Mouse (Mus musculus) stomach, embryonic 16.5 days (tissue): ENCODE data around the gene Agpat4. TPM values are rescaled to one million over a fixed set of nuclear protein-coding genes. Genes with fewer than 3 reads are reported as not detected.

Source experiments
- ATAC-seq: fragments of 200-750 bp; cut with Nextera tagmentation; 2 replicates; pipeline ENCODE4 v1.8.0; 2017; ENCODE audit warnings: moderate number of reproducible peaks, moderate TSS enrichment; ENCODE audit not compliant: insufficient read depth, low FRiP score
- H3K27ac ChIP-seq: fragments of 300-500 bp; sonication (generic); 2 replicates; pipeline ENCODE4 v1.5.1; 2014; ENCODE audit warnings: low read length
- H3K27me3 ChIP-seq: fragments of 300-500 bp; sonication (generic); 2 replicates; pipeline ENCODE4 v1.6.1; 2014; ENCODE audit warnings: low read length, control low read depth, mixed read lengths; ENCODE audit not compliant: control insufficient read depth, insufficient read depth
- H3K36me3 ChIP-seq: fragments of 300-500 bp; sonication (generic); 2 replicates; pipeline ENCODE4 v1.6.1; 2014; ENCODE audit warnings: low read length; ENCODE audit not compliant: control insufficient read depth, insufficient read depth
- H3K4me1 ChIP-seq: fragments of 300-500 bp; sonication (generic); 2 replicates; pipeline ENCODE4 v1.6.1; 2014; ENCODE audit warnings: low read length, control low read depth, mixed read lengths; ENCODE audit not compliant: control insufficient read depth, insufficient read depth
- H3K4me2 ChIP-seq: fragments of 300-500 bp; sonication (generic); 2 replicates; pipeline ENCODE4 v1.6.1; 2014; ENCODE audit warnings: low read depth, low read length, mixed read lengths
- H3K4me3 ChIP-seq: fragments of 300-500 bp; sonication (generic); replicated peaks from 2 replicates; pipeline ENCODE4 v1.5.1; 2014; ENCODE audit warnings: mild to moderate bottlenecking, low read length
- H3K9ac ChIP-seq: fragments of 300-500 bp; sonication (generic); 2 replicates; pipeline ENCODE4 v1.6.1; 2014; ENCODE audit warnings: low read length
- H3K9me3 ChIP-seq: fragments of 300-500 bp; sonication (generic); replicated peaks from 2 replicates; pipeline ENCODE4 v1.6.1; 2016; ENCODE audit warnings: low read length, control low read depth; ENCODE audit not compliant: control insufficient read depth
- WGBS: fragments of 180-500 bp; shearing (Covaris S2); extraction: QIAGEN DNeasy Blood & Tissue Kit; methylation state at CpG from one replicate; pipeline ENCODE4 v1.1.7; 2014; 5-methylcytosine and 5-hydroxymethylcytosine counted together
- polyA plus RNA-seq: library from polyadenylated mRNA; unstranded; fragments of >200 nt; fragmentation: Nextera tagmentation; extraction: Ambion mirVana; gene quantifications from 2 replicates; pipeline ENCODE4 v1.2.1, GENCODE M21; 2015

Gene Agpat4
- 34.5 and 36.8 TPM in 2 replicates for polyA plus RNA-seq

GRCm38 (mm10) chr17:12118561-12118925 lies at the start of gene Agpat4:
Gene Agpat4 (plus strand): TSS chr17:12118704.
- peak; percentile 56 for ATAC-seq
- whole genome bisulfite sequencing, result under 1% methylated on average over 13 of the region's 13 CpGs
- no peaks in the 10 kb centered on the region for H3K36me3 ChIP-seq
- peak within 1 kb of the TSS; percentile 93 for H3K4me2 ChIP-seq
- H3K27ac ChIP-seq, result peak within 1 kb of the TSS; percentile 89
- H3K9ac ChIP-seq, result peak within 1 kb of the TSS; percentile 79
- no peaks in the 10 kb centered on the region for H3K9me3 ChIP-seq
- peaks cover 17% of the 10 kb centered on the region for H3K4me1 ChIP-seq
- no peaks in the 10 kb centered on the region for H3K27me3 ChIP-seq
- H3K4me3 ChIP-seq, result peak within 1 kb of the TSS; percentile 68

DNA sequence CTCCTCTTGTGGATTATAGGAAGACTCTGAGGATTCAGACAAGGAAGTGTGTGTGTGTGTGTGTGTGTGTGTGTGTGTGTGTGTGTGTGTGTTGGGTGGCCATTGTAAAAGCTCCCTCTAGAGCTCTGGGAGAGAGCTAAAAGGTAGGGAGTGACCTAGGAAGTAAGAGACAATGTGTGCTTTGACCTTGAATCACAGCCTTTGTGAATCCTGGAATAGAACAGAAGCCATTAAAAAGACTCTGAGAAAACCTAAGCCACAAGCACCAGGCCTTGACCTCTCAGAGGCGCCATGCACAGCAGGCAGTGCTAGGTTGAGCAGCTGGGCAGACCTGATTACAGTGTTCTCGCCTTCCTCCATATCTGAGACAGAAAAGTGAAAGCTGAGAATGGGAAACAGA lies 41.7 kb upstream of the Agpat4 start:
- WGBS, result 71% methylated on average over 2 of the region's 2 CpGs
- no peaks in the 10 kb centered on the region for H3K27me3 ChIP-seq
- ATAC-seq, result no peak
- no peak overlapping the region for H3K4me3 ChIP-seq
- H3K9ac ChIP-seq, result no peak overlapping the region
- peaks cover 3% of the 10 kb centered on the region; the same call in 1 of the 2 replicates for H3K4me1 ChIP-seq
- no peaks in the 10 kb centered on the region for H3K9me3 ChIP-seq
- no peak overlapping the region for H3K27ac ChIP-seq
- no peaks in the 10 kb centered on the region for H3K36me3 ChIP-seq
- H3K4me2 ChIP-seq, result no peak overlapping the region

- Histone ChIP-seq H3K4me2 (peak overlapping the region; percentile 13; the same call in 1 of the 2 replicates), H3K4me1 (peaks cover 3% of the 10 kb centered on the region; the same call in 1 of the 2 replicates), H3K36me3 (no peaks in the 10 kb centered on the region), H3K9ac (no peak overlapping the region), H3K27me3 (no peaks in the 10 kb centered on the region), H3K27ac (no peak overlapping the region), H3K4me3 (no peak overlapping the region), H3K9me3 (no peaks in the 10 kb centered on the region)
- no peak; the same call in 1 of the 2 replicates for ATAC-seq
- 29% methylated on average over 20 of the region's 20 CpGs for WGBS
These were observed 37.6 kb upstream of the Agpat4 start for GRCm38 (mm10) chr17:12080656-12081495.

- Histone ChIP-seq H3K4me3 (no peak overlapping the region), H3K36me3 (no peaks in the 10 kb centered on the region), H3K4me2 (no peak overlapping the region), H3K27ac (no peak overlapping the region), H3K9ac (no peak overlapping the region), H3K4me1 (peaks cover 3% of the 10 kb centered on the region; the same call in 1 of the 2 replicates), H3K9me3 (no peaks in the 10 kb centered on the region), H3K27me3 (no peaks in the 10 kb centered on the region)
- ATAC-seq, result no peak
- 87% methylated on average over 5 of the region's 5 CpGs for WGBS
These were observed 36.3 kb upstream of the Agpat4 start for GRCm38 (mm10) chr17:12082201-12082600.

DNA sequence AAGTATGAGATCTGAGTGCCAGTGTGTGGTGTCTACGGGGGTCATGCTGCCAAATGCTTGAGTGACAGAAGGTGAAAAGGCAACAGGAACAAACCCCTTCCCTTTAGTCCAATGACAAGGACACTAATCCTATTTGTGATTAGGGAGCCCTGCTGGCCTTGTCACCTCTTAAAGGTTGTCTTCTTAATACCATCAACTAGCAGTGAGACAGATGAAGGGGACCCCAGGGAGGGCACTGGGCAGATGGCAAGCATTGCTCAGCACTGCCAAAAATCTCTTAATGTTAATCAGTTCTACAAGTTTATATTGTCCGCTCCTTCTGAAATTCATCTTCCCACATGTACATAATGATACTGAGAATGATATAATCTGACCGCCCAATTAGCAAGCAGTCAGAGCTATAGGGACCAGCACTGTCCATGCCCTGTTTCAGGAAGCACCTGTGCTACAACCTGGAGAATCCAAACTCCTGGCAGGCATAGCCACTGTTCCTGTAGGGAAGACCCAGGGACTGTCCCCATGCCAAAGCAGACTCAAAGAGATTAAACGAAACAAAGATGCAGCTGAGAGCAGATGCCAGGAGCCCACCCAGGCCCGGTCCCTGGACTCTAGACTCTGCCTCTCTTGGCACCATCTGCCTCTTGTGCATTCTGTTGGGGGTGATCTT lies 28.1 kb upstream of the Agpat4 start:
- H3K4me2 ChIP-seq, result no peak overlapping the region
- no peak for ATAC-seq
- no peaks in the 10 kb centered on the region for H3K27me3 ChIP-seq
- WGBS, result 70% methylated on average over 5 of the region's 5 CpGs
- H3K9me3 ChIP-seq, result no peaks in the 10 kb centered on the region
- H3K4me3 ChIP-seq, result no peak overlapping the region
- no peak overlapping the region for H3K27ac ChIP-seq
- no peak overlapping the region for H3K9ac ChIP-seq
- H3K36me3 ChIP-seq, result no peaks in the 10 kb centered on the region
- no peaks in the 10 kb centered on the region for H3K4me1 ChIP-seq

GRCm38 (mm10) chr17:12092901-12093564 lies 25.5 kb upstream of the Agpat4 start:
- no peak overlapping the region for H3K4me2 ChIP-seq
- H3K4me3 ChIP-seq, result no peak overlapping the region
- H3K9ac ChIP-seq, result no peak overlapping the region
- no peaks in the 10 kb centered on the region for H3K9me3 ChIP-seq
- H3K27me3 ChIP-seq, result no peaks in the 10 kb centered on the region
- WGBS, result 79% methylated on average over 6 of the region's 6 CpGs
- ATAC-seq, result no peak
- no peaks in the 10 kb centered on the region for H3K4me1 ChIP-seq
- no peak overlapping the region for H3K27ac ChIP-seq
- no peaks in the 10 kb centered on the region for H3K36me3 ChIP-seq

GRCm38 (mm10) chr17:12094016-12094415 lies 24.5 kb upstream of the Agpat4 start:
- no peaks in the 10 kb centered on the region for H3K9me3 ChIP-seq

GRCm38 (mm10) chr17:12094827-12095590 lies 23.5 kb upstream of the Agpat4 start:
- peak; percentile 87 for ATAC-seq
- Histone ChIP-seq H3K4me1 (no peaks in the 10 kb centered on the region), H3K4me2 (no peak overlapping the region), H3K4me3 (no peak overlapping the region), H3K36me3 (no peaks in the 10 kb centered on the region), H3K27me3 (no peaks in the 10 kb centered on the region), H3K9me3 (no peaks in the 10 kb centered on the region), H3K9ac (no peak overlapping the region), H3K27ac (peak overlapping the region; percentile 63; the same call in 1 of the 2 replicates)
- 70% methylated on average over 9 of the region's 9 CpGs for WGBS

More at GRCm38 (mm10) chr17:12094016-12094415, 24.5 kb upstream of the Agpat4 start:
- Histone ChIP-seq H3K27ac (no peak overlapping the region), H3K9ac (no peak overlapping the region), H3K36me3 (no peaks in the 10 kb centered on the region), H3K4me3 (no peak overlapping the region), H3K4me1 (no peaks in the 10 kb centered on the region), H3K4me2 (no peak overlapping the region), H3K27me3 (no peaks in the 10 kb centered on the region)
- ATAC-seq, result no peak
- WGBS, result 90% methylated on average over 1 of the region's 1 CpGs
